Mouse (Mus musculus): ENCODE measurements around the gene Kif19a.

DNA sequence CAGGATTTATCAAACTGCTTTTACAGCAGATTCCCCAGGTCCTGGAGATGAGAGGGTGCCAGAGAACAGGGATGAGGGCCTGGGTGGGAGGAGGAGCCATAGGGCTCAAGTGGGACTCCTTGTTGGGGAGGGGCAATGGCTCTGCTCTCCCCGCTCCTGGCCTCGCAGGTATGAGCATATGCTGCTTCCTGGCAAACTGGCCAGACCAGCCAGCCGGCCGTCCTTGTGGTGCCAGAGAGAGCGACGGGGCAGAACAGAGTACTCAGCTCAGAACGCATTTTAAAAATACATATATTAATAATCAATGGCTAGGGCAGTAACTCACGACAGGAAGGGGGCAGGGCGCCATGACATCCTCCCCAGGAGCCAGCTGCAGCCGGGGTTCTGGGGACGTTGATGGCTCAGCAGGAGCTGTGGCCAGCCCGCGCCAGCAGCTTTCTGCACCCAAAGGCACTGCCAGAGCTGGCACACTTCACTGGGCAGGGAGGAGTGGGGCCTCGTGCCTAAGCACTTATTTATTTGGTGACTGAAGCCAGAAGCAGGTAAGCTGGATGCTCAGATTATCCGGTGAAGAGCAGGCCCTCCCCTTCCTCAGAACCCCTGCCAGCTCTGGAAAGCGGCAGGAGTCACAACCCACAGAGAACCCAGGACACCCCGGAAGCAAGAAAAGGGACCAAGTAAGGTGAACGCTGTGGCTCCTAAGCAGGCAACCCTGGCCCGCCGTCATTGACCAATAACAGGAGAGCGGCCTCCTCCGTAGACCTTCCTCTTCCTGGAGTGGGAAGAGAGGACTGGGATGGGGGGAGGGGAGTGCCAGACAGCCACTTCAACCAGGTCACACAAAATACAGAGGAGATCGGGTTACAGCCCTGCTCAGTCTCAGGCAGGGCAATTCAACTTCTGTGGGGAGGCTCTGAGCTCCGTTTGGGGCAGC, 64.6 kb downstream of the Kif19a start:
- no peak for TF ChIP-seq CTCF (IDR thresholded peaks at IDR 0.05; ENCODE audit: low read depth)
- TF ChIP-seq EP300 (IDR thresholded peaks at IDR 0.05; ENCODE audit: low read depth) = no peak
